Mouse (Mus musculus) kidney, adult 9 months (tissue): ENCODE data around the gene Fmo6.

Experiments used
- DNase-seq: peaks from one replicate; pipeline ENCODE4 v3.0.0; 2022

The Fmo6 gene

GRCm38 (mm10) chr1:162937415-162937814 is at the start of gene Fmo6:
Fmo6 (minus strand) TSS chr1:162937515.
- no peak for DNase-seq

- peak; percentile 24 for DNase-seq
Observed at GRCm38 (mm10) chr1:162986777-162987176, 49.5 kb upstream of the Fmo6 start.

DNA sequence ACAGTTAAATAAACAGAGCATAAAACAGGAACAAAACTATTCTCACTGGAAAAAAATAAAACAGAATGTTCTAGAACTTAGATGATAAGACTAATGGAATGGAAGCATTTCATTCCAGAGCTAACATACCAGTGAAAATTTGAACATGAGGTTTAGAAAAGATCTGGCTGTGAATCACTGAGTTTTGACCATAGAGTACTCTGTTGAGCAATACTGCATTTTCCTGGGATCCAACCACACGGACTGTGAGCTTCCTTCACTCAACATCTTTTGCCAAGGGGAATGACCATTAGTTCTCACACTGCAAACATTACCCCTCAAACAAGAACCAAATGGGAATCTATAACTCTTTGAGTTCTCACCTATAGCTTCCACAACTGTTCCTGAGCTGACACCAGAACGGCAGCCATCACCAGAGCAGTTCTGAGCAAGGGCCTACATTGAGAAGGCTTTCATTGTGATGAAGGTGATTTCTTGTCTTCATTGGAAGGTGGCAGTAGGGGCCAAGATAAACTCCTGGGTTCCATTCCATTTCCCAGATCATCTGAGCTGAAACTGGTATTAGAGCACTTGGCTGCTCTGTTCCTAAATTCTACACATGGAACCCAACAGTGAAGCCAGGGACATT is 48.9 kb upstream of the Fmo6 start:
- no peak for DNase-seq

- no peak for DNase-seq
Observed at GRCm38 (mm10) chr1:162984428-162984827, 47.1 kb upstream of the Fmo6 start, which contains the start of gene Fmo3. Fmo3 (minus strand) TSS chr1:162984528.

- DNase-seq: no peak
Observed at GRCm38 (mm10) chr1:162963556-162963955, 26.2 kb upstream of the Fmo6 start.

DNA sequence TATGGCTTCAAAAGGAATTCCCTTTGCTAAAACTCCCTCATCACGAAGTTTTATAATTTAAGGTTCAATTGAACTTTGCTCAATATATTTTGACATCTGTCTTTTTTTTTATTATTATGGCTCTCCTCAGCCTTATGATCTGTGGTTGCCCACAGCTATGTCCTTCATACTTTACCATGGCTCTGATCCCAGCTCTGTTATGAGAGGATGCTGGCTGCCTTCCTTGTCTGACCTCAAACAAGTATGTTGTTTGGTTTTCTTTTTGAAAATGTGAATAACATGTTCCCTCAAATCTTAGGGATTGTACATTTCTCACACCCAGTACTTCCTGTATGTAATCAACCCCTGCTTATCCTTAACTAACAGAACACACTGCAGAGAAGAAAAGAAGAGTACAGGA is 20.1 kb upstream of the Fmo6 start:
- DNase-seq: peak; percentile 13

DNA sequence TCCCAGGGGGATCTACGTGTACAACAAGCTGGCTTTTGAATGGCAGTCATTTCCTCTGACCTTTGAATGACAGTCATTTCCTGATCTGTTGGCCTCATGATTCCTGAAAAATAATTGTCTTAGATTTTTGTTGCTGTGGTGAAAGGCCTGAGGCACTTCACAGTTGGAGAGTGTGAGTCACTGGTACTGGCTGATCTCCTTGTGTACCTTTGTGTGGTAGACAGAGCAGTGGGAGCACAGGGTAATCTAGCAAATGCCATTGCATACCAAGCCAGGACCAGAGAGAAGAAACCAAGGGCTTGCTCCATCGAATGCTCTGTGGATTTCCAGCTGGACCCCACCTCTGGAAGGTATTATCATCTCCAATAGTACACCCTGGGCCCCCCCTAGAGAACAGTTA is 15.8 kb upstream of the Fmo6 start:
- DNase-seq: no peak

- no peak for DNase-seq
Observed at GRCm38 (mm10) chr1:162949763-162950162, 12.4 kb upstream of the Fmo6 start.

- no peak for DNase-seq
Observed at GRCm38 (mm10) chr1:162947934-162948333, 10.6 kb upstream of the Fmo6 start.

DNA sequence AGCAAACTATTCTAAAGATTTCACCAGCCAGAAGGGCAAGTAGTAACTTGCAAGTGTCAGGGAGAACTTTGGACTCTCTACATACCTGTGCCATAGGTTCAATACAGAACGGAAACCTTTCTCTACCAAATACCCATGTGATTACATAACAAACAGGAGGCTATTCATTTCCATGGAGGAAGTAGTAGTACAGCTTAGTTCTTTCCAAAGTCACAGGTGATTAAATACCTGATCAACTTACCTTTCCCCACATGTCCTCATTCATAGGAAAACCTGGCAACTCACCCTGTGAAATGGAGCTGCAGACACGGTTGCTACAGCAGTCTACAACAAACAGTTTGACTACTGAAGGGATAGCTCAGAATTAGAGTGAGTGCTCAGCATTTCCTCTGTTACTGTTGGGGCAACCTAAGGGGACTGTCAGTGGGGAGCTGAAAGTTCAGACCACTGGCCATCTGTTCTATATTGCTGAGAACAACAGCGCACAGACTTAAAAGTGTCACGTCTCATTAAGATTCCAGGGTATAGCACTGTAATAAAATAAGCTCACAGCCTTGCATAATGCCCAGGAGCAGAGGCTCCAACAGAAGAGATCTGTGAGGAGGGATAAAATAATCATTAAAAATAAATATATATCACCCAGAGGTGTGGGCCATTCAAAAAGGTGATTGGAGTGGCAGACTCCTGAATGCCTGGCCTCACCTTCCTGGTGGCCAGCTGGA is 9.7 kb upstream of the Fmo6 start:
- DNase-seq: no peak

DNA sequence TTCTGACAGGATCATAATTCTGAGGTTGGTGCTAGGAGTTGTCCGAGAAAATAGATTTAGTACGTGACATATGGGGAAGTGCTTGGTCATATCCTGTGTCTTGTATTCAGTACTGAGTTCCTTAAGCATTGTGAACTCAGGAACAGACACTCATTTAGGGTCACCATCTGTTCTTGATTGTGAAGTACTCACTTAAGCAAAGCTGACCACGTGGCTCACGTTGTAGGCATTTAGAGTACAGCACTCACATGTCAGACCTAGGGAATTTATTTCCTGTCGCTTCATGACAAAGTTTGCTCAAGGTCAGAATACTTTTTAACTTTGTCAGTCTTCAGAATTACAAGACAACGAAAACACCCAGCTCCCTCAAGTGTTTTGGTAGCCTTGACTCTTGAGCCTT is 6.4 kb upstream of the Fmo6 start:
- DNase-seq: peak; percentile 19

GRCm38 (mm10) chr1:162938696-162939351 is 1.5 kb upstream of the Fmo6 start:
- DNase-seq: peak; percentile 54

- DNase-seq: no peak
Observed at GRCm38 (mm10) chr1:162937970-162938695, 818 bp upstream of the Fmo6 start.

DNA sequence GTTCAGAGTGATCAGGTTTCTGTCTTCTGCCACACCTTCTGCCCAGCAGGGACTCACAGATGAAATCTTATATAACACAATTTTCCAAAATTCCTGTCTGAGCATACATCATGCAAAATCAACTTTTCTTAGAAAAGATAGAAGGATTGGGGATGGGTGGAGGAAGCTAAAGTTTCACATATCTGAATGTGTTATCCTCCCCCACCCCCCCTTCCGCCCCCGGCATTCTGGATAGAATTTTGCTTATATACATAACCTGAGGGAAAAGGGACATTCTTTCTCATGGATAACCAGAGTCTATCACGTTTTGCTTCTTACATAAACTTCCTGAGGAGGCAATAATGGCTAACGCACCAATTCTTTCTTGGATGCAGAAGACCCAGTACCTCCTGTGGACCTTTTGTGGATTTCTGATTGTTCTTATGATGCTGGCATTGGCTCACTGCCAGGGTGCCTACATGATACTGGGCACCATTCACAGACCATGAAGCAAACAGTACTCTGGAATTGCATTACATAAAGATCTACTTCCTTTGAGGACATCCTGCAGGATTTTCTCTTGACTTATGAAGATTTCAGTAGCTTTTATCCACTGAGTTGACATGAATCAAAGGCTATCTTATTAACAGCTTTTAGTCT is 2.8 kb downstream of the Fmo6 start:
- DNase-seq: no peak

DNA sequence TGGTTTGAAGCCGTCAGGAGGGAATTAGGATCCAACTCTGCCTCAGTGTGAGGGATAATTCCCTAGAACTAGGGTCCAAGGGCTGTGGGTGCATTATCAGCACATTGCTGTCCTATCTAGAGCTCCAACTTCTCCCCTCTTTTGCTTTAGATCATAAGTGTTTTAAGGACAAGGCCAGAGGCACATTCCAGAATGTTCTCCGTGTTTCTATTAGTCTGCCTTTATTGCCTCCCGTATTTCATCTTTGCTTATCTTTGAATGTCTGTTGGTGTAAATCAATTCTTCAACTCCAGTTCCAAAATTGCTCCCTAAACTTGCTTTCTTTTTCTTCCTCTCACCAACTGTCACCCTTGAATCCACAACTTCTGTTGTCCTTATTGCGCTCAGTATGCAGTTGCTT is 4.9 kb downstream of the Fmo6 start:
- peak; percentile 35 for DNase-seq

DNA sequence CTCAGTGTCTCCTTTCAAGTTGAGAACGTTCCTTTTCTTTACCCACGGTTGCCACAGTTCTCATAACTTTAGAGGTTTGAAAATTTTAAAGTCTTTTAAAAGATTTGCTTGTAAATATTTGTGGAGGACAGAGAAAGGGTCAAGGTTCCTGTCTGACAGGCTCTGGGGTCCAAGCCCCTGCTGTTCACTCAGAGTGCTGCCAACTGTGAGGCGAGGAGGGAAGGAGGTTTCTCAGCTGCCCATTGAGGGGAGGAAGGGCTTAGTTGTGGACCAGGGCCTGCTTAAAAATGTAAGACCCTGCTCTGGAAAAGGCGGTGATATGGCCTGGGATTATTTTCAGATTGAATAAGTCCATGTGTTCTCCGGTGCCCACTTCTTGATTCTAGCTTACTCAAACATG is 5.4 kb downstream of the Fmo6 start:
- no peak for DNase-seq

DNA sequence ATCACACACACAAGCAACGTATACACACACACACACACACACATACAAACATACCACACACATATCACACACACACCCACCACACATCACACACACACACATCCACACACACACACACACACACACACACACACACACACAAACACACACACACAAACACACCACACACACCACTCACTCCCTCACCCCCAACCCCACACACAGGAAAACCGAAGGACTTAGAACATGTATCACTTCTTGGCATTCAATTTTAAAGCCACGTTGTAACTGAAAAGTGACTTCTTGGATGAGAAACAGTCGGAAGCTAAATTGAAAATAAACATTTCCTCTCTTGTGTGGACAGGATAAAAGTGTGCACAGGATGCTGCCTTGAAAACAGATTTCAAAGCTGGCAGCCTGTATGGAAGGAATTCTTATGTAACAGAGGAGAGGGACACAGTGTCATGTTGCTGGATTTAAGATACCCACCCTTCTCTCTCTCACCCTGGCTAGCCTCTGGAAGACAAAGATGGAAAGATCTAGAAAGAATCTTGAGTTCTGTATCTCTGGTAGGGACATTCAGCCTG is 5.9 kb downstream of the Fmo6 start:
- peak; percentile 51 for DNase-seq

GRCm38 (mm10) chr1:162930631-162931030 is 6.7 kb downstream of the Fmo6 start:
- no peak for DNase-seq

DNA sequence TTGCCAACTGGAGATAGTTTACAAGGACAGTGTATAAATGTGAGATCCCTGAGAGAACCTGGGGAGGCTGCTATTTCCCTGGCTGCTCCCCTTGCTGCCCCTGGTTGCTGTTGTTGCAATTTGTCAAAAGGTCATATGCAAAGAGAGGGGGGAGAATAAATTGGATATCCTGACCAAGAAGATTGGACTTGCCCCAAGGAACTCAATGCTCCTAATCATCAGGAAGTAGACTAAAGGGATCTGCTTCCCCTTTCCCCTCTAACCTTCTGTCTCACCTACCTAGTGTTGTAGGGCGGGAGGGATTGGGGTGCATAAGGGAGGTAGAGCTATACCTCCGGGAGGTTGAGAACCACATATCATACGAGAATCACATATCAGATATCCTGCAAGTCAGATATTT is 8.2 kb downstream of the Fmo6 start:
- DNase-seq: no peak

GRCm38 (mm10) chr1:162925121-162925520 is 12.2 kb downstream of the Fmo6 start:
- peak; percentile 52 for DNase-seq

GRCm38 (mm10) chr1:162916661-162917060 is 20.7 kb downstream of the Fmo6 start:
- no peak for DNase-seq

- DNase-seq: peak; percentile 49
Observed at GRCm38 (mm10) chr1:162914932-162915556, 22.3 kb downstream of the Fmo6 start.
